Mouse (Mus musculus) liver, embryonic 13.5 days (tissue): ENCODE measurements at regions not wholly inside any gene's neighbourhood (a gene's known extent, or its start where the extent isn't known, plus 50 kb on each side); places are given as distances from the start of the nearest gene placed in this dataset.

Experiments used
- ATAC-seq: fragments of 200-750 bp; cut with Nextera tagmentation; 2 replicates; pipeline ENCODE4 v1.8.0; 2017; ENCODE audit warnings: low read depth, mild to moderate bottlenecking, moderate number of reproducible peaks, moderate library complexity
- DNase-seq: peaks from one replicate; pipeline ENCODE4 v3.0.0; 2022
- H3K27ac ChIP-seq: fragments of 300-500 bp; sonication (generic); 2 replicates; pipeline ENCODE4 v1.5.1; 2015; ENCODE audit warnings: moderate library complexity, mild to moderate bottlenecking, inconsistent platforms
- H3K27me3 ChIP-seq: fragments of 300-500 bp; sonication (generic); 2 replicates; pipeline ENCODE4 v1.6.1; 2015; ENCODE audit warnings: mild to moderate bottlenecking, inconsistent platforms
- H3K36me3 ChIP-seq: fragments of 300-500 bp; sonication (generic); 2 replicates; pipeline ENCODE4 v1.6.1; 2015; ENCODE audit warnings: mild to moderate bottlenecking, inconsistent platforms
- H3K4me1 ChIP-seq: fragments of 300-500 bp; sonication (generic); replicated peaks from 2 replicates; pipeline ENCODE4 v1.6.1; 2015; ENCODE audit warnings: inconsistent platforms
- H3K4me2 ChIP-seq: fragments of 300-500 bp; sonication (generic); 2 replicates; pipeline ENCODE4 v1.6.1; 2015; ENCODE audit warnings: inconsistent platforms, mild to moderate bottlenecking, moderate library complexity
- H3K4me3 ChIP-seq: fragments of 300-500 bp; sonication (generic); replicated peaks from 2 replicates; pipeline ENCODE4 v1.5.1; 2015; ENCODE audit warnings: mild to moderate bottlenecking, inconsistent platforms
- H3K9ac ChIP-seq: fragments of 300-500 bp; sonication (generic); 2 replicates; pipeline ENCODE4 v1.6.1; 2015; ENCODE audit warnings: mild to moderate bottlenecking, inconsistent platforms
- H3K9me3 ChIP-seq: fragments of 300-500 bp; sonication (generic); replicated peaks from 2 replicates; pipeline ENCODE4 v1.6.1; 2016; ENCODE audit warnings: inconsistent platforms
- WGBS: fragments of 180-500 bp; shearing (Covaris S2); methylation state at CpG from one replicate; pipeline ENCODE4 v1.1.7; 2015; ENCODE audit not compliant: insufficient replicate concordance; 5-methylcytosine and 5-hydroxymethylcytosine counted together

DNA sequence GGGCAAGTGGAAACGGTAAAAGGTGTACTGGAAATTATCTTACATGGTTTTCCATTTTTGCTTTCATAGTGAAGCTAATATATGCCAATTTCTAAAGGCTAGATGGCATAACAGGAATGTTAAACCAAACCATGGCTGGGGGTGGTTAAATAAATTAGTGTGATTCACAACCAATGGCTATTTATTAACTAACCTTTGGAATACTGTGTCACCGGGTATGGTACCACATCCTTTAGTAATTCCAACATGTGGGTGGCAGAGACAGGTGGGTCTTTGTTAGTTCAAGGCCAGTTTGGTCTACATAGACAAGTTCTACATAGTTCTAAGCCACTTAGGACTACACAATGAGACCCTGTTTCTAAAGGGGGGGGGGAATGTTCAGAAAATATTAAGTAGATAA, 179.8 kb upstream of the Plxnc1 start:
- DNase-seq, result no peak

DNA sequence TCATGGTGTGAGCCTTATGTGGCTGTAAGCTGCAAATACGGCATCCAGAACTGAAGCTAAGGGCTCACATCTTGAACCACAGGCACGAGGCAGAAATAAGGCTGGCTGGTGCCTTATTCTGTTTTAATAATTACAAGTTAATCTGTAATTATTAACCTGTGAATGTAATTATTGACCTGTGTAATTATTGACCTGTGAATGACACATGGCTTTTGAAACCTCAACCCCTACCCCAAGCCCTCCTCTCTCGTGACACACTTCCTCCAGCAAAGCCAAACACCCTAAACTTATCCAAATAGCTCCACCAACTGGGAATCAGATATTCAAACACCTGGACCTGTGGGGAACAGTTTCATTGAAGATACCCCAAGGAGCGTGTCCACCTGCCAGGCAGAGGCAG, 175.4 kb upstream of the Plxnc1 start:
- H3K27me3 ChIP-seq, result no peaks in the 10 kb centered on the region
- H3K4me3 ChIP-seq, result no peak overlapping the region
- H3K4me2 ChIP-seq, result no peak overlapping the region
- H3K36me3 ChIP-seq, result no peaks in the 10 kb centered on the region
- H3K4me1 ChIP-seq, result no peaks in the 10 kb centered on the region
- no peaks in the 10 kb centered on the region for H3K9me3 ChIP-seq
- 57% methylated on average over 4 of the region's 4 CpGs for WGBS
- DNase-seq, result no peak
- H3K9ac ChIP-seq, result no peak overlapping the region
- no peak overlapping the region for H3K27ac ChIP-seq
- ATAC-seq, result no peak

More for the DNA sequence above, 179.8 kb upstream of the Plxnc1 start:
- no peak overlapping the region for H3K4me2 ChIP-seq
- H3K9me3 ChIP-seq, result no peaks in the 10 kb centered on the region
- H3K9ac ChIP-seq, result no peak overlapping the region
- H3K36me3 ChIP-seq, result no peaks in the 10 kb centered on the region
- 66% methylated on average over 2 of the region's 2 CpGs for WGBS
- H3K27ac ChIP-seq, result no peak overlapping the region
- H3K4me1 ChIP-seq, result no peaks in the 10 kb centered on the region
- H3K27me3 ChIP-seq, result no peaks in the 10 kb centered on the region
- ATAC-seq, result no peak
- H3K4me3 ChIP-seq, result no peak overlapping the region

GRCm38 (mm10) chr10:95118786-95119351, 174.2 kb upstream of the Plxnc1 start:
- WGBS, result 62% methylated on average over 8 of the region's 8 CpGs
- Histone ChIP-seq H3K4me2 (no peak overlapping the region), H3K27ac (no peak overlapping the region), H3K4me3 (no peak overlapping the region), H3K9me3 (no peaks in the 10 kb centered on the region), H3K36me3 (no peaks in the 10 kb centered on the region), H3K4me1 (no peaks in the 10 kb centered on the region), H3K27me3 (no peaks in the 10 kb centered on the region), H3K9ac (no peak overlapping the region)
- DNase-seq (no peak), ATAC-seq (no peak)

DNA sequence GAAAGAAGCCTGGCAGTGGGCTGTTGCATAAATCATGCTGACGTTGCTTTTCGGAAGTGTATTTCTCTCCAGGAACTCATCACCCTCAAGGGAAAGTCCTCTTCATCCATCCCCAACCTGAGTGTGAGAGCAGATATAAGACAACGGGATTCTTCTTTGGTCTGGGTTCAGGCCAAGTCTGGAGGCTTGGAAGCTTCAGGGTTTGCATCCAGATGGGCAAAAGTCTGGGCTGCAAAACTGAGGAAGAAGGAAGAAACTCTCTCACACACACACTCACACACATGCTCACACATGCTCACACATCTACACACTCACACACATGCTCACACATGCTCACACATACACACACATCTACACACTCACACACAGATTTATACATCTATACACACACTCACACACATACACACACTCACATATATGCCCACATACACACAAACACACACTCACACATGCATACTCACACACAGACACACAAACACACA, 173.1 kb upstream of the Plxnc1 start:
- no peaks in the 10 kb centered on the region for H3K4me1 ChIP-seq
- H3K9ac ChIP-seq, result no peak overlapping the region
- no peak overlapping the region for H3K4me3 ChIP-seq
- H3K36me3 ChIP-seq, result no peaks in the 10 kb centered on the region
- H3K27ac ChIP-seq, result no peak overlapping the region
- WGBS, result 41% methylated on average over 3 of the region's 3 CpGs
- DNase-seq (no peak), ATAC-seq (no peak)
- no peak overlapping the region for H3K4me2 ChIP-seq
- H3K27me3 ChIP-seq, result no peaks in the 10 kb centered on the region
- no peaks in the 10 kb centered on the region for H3K9me3 ChIP-seq

- Histone ChIP-seq H3K9ac (no peak overlapping the region), H3K4me2 (no peak overlapping the region), H3K27ac (no peak overlapping the region), H3K27me3 (no peaks in the 10 kb centered on the region), H3K4me1 (no peaks in the 10 kb centered on the region), H3K36me3 (no peaks in the 10 kb centered on the region), H3K4me3 (no peak overlapping the region), H3K9me3 (no peaks in the 10 kb centered on the region)
- 46% methylated on average over 6 of the region's 6 CpGs for WGBS
- DNase-seq, result no peak
- no peak for ATAC-seq
Measured at GRCm38 (mm10) chr10:95117041-95117730, 172.6 kb upstream of the Plxnc1 start.

DNA sequence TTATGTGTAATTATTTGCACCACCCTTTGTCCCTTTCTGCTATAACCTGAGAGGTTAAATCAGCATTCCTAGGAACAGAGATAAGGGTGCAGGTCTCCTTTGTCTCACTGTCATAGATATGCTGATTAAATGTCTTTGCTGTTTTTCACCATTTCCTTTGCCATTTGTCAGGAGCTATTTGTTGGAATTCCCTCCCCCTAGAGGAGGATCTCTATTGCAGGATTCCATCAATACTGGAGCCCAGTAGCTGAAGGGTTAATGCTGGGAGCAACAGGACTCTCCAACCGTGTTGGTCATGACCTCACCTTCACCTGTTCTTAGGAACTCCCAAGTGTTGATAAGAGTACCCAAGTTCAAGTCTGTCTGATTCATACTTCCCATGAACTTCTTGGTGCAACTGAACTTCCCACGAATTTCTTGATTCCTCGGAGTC, 172.0 kb upstream of the Plxnc1 start:
- no peak overlapping the region for H3K27ac ChIP-seq

GRCm38 (mm10) chr10:95112837-95113388, 168.3 kb upstream of the Plxnc1 start:
- Histone ChIP-seq H3K4me3 (no peak overlapping the region), H3K9ac (no peak overlapping the region), H3K27me3 (no peaks in the 10 kb centered on the region), H3K9me3 (no peaks in the 10 kb centered on the region), H3K27ac (no peak overlapping the region), H3K36me3 (no peaks in the 10 kb centered on the region), H3K4me1 (no peaks in the 10 kb centered on the region), H3K4me2 (no peak overlapping the region)
- 57% methylated on average over 9 of the region's 9 CpGs for WGBS
- ATAC-seq, result no peak
- no peak for DNase-seq

More for the DNA sequence above, 172.0 kb upstream of the Plxnc1 start:
- Histone ChIP-seq H3K4me1 (no peaks in the 10 kb centered on the region), H3K9me3 (no peaks in the 10 kb centered on the region), H3K9ac (no peak overlapping the region), H3K4me2 (no peak overlapping the region), H3K4me3 (no peak overlapping the region), H3K36me3 (no peaks in the 10 kb centered on the region), H3K27me3 (no peaks in the 10 kb centered on the region)
- DNase-seq (no peak), ATAC-seq (no peak)
- 48% methylated on average over 3 of the region's 3 CpGs for WGBS

DNA sequence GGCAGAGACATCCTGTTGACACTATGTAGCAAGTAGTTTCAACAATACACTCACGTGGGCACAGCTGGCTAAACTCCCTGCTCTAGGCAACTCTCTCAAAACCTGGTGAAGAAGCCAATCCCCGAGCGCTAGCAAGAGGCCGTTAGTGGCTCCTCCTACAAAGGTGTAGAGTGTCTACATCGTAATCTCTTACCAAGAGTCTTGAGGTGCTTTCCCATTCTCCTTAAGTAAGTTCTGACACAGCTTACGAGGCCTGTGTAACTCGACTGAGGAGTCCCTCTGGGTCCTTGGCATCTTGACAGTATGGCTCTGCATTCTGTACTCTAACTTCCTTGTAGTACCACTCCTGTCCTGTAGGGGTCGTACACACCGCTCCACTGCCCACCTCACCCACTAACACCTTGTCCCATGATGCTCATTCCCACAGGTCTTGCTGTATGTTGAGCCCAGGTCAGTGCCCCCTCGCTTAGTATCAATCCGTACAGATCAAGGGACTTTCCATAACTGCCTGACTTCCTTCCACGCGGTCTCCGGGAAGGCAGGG, 167.7 kb upstream of the Plxnc1 start:
- Histone ChIP-seq H3K4me2 (no peak overlapping the region), H3K4me3 (no peak overlapping the region), H3K4me1 (no peaks in the 10 kb centered on the region), H3K9me3 (no peaks in the 10 kb centered on the region), H3K27me3 (no peaks in the 10 kb centered on the region), H3K36me3 (no peaks in the 10 kb centered on the region), H3K27ac (no peak overlapping the region), H3K9ac (no peak overlapping the region)
- 62% methylated on average over 14 of the region's 14 CpGs for WGBS
- no peak for ATAC-seq
- DNase-seq, result no peak

DNA sequence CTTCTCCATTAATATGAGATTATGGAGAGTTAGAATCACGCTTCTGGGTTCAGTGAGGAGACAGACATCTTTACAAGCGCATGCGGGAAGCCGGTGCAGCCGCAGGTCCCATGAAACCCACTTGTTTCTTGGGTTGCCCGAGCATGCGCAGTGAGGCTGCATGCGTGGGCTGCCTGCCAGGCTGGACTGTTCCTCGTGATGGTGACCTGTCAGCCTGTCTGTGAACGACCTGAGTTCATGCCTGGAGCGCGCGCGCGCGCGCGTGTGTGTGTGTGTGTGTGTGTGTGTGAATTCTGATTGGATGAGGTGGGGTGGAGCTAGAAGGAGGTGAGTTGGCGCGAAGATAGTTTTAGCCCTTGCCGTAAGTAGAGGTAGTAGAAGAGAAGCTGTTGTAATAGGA, 166.2 kb upstream of the Plxnc1 start:
- Histone ChIP-seq H3K9ac (no peak overlapping the region), H3K36me3 (no peaks in the 10 kb centered on the region), H3K4me3 (no peak overlapping the region), H3K4me2 (no peak overlapping the region), H3K27ac (no peak overlapping the region), H3K9me3 (no peaks in the 10 kb centered on the region), H3K27me3 (no peaks in the 10 kb centered on the region), H3K4me1 (no peaks in the 10 kb centered on the region)
- WGBS, result 78% methylated on average over 21 of the region's 21 CpGs
- no peak for ATAC-seq
- no peak for DNase-seq

- H3K4me3 ChIP-seq, result no peak overlapping the region
- H3K9me3 ChIP-seq, result no peaks in the 10 kb centered on the region
- 70% methylated on average over 2 of the region's 2 CpGs for WGBS
- H3K4me1 ChIP-seq, result no peaks in the 10 kb centered on the region
- no peak for ATAC-seq
- no peak overlapping the region for H3K9ac ChIP-seq
- no peak for DNase-seq
- no peaks in the 10 kb centered on the region for H3K27me3 ChIP-seq
- H3K4me2 ChIP-seq, result no peak overlapping the region
- H3K36me3 ChIP-seq, result no peaks in the 10 kb centered on the region
- no peak overlapping the region for H3K27ac ChIP-seq
Measured at GRCm38 (mm10) chr10:95109576-95109975, 164.9 kb upstream of the Plxnc1 start.

- no peak overlapping the region for H3K4me3 ChIP-seq
- H3K27me3 ChIP-seq, result no peaks in the 10 kb centered on the region
- H3K4me1 ChIP-seq, result no peaks in the 10 kb centered on the region
- DNase-seq (no peak), ATAC-seq (no peak)
- no peaks in the 10 kb centered on the region for H3K36me3 ChIP-seq
- no peak overlapping the region for H3K4me2 ChIP-seq
- H3K9me3 ChIP-seq, result no peaks in the 10 kb centered on the region
- H3K9ac ChIP-seq, result no peak overlapping the region
- WGBS, result 43% methylated on average over 3 of the region's 3 CpGs
- H3K27ac ChIP-seq, result no peak overlapping the region
Measured at GRCm38 (mm10) chr10:95107532-95108251, 163.1 kb upstream of the Plxnc1 start.
